Mouse (Mus musculus) limb, embryonic 12.5 days (tissue): ENCODE measurements around the gene Cib4. TPM values are rescaled to one million over a fixed set of nuclear protein-coding genes. Genes with fewer than 3 reads are reported as not detected.
A peak's percentile ranks its signal among the peaks of the same experiment; 100 is the strongest.

Experiments used
- ATAC-seq: fragments of 200-750 bp; cut with Nextera tagmentation; 2 replicates; pipeline ENCODE4 v1.8.0; 2017; ENCODE audit warnings: low read depth, moderate TSS enrichment; ENCODE audit not compliant: insufficient number of reproducible peaks, insufficient read depth, low FRiP score, low TSS enrichment
- H3K27ac ChIP-seq: fragments of 300-500 bp; sonication (generic); 2 replicates; pipeline ENCODE4 v1.5.1; 2016; ENCODE audit warnings: mild to moderate bottlenecking, moderate library complexity
- H3K27me3 ChIP-seq: fragments of 300-500 bp; sonication (generic); 2 replicates; pipeline ENCODE4 v1.6.1; 2016; ENCODE audit warnings: mild to moderate bottlenecking, moderate library complexity
- H3K36me3 ChIP-seq: fragments of 300-500 bp; sonication (generic); 2 replicates; pipeline ENCODE4 v1.6.1; 2016; ENCODE audit warnings: mild to moderate bottlenecking, moderate library complexity
- H3K4me1 ChIP-seq: fragments of 300-500 bp; sonication (generic); replicated peaks from 2 replicates; pipeline ENCODE4 v1.6.1; 2016
- H3K4me2 ChIP-seq: fragments of 300-500 bp; sonication (generic); 2 replicates; pipeline ENCODE4 v1.6.1; 2016; ENCODE audit warnings: mild to moderate bottlenecking, moderate library complexity
- H3K4me3 ChIP-seq: fragments of 300-500 bp; sonication (generic); replicated peaks from 2 replicates; pipeline ENCODE4 v1.5.1; 2016; ENCODE audit warnings: mild to moderate bottlenecking
- H3K9ac ChIP-seq: fragments of 300-500 bp; sonication (generic); replicated peaks from 2 replicates; pipeline ENCODE4 v1.6.1; 2016; ENCODE audit warnings: mild to moderate bottlenecking, moderate library complexity
- H3K9me3 ChIP-seq: fragments of 300-500 bp; sonication (generic); 2 replicates; pipeline ENCODE4 v1.6.1; 2016; ENCODE audit warnings: mild to moderate bottlenecking, moderate library complexity
- WGBS: fragments of 180-500 bp; shearing (Covaris S2); methylation state at CpG from one replicate; pipeline ENCODE4 v1.1.7; 2016; 5-methylcytosine and 5-hydroxymethylcytosine counted together
- polyA plus RNA-seq: library from polyadenylated mRNA; unstranded; fragments of >200 nt; fragmentation: Nextera tagmentation; extraction: Ambion mirVana; gene quantifications from 2 replicates; pipeline ENCODE4 v1.2.1, GENCODE M21; 2016

Gene Cib4
- polyA plus RNA-seq, 1 experiment from 2014 or later, result not detected

GRCm38 (mm10) chr5:30571820-30572219 lies 26.2 kb upstream of the Cib4 start:
- WGBS, result 71% methylated on average over 5 of the region's 5 CpGs
- H3K36me3 ChIP-seq, result no peaks in the 10 kb centered on the region
- no peak overlapping the region for H3K9ac ChIP-seq
- H3K4me2 ChIP-seq, result no peak overlapping the region
- H3K27ac ChIP-seq, result no peak overlapping the region
- H3K4me3 ChIP-seq, result no peak overlapping the region
- H3K4me1 ChIP-seq, result no peaks in the 10 kb centered on the region
- H3K27me3 ChIP-seq, result no peaks in the 10 kb centered on the region
- peaks cover 7% of the 10 kb centered on the region; the same call in 1 of the 2 replicates for H3K9me3 ChIP-seq
- no peak for ATAC-seq

GRCm38 (mm10) chr5:30568479-30568878 lies 22.8 kb upstream of the Cib4 start:
- H3K36me3 ChIP-seq, result no peaks in the 10 kb centered on the region
- no peak overlapping the region for H3K9ac ChIP-seq
- WGBS, result 88% methylated on average over 1 of the region's 1 CpGs
- H3K27ac ChIP-seq, result no peak overlapping the region
- H3K4me2 ChIP-seq, result no peak overlapping the region
- H3K27me3 ChIP-seq, result no peaks in the 10 kb centered on the region
- no peak for ATAC-seq
- no peaks in the 10 kb centered on the region for H3K9me3 ChIP-seq
- H3K4me1 ChIP-seq, result no peaks in the 10 kb centered on the region
- H3K4me3 ChIP-seq, result no peak overlapping the region

DNA sequence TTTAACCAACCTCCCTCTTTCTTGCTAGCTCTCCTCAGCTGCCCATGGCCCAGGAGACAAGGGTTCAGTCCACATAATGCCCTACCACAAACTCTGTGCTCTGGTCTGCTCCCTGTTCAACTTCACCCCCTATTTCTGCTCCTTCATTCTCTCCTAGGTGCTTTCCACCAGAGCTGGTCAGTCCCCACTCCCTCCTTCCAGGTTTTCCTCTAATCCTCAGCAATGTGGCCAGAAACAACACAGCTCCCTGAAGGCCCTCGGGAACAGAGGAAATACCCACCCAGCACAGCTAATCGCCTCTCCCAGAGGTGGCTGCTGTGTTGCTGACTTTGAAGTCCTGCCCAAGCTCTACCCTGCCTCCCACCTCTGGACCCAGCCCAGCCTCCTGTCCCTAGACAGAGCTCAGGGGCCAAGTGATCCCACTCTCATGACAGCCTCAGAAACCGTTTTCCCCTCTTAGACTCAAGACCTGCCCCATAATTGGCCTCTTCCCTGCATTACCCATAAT lies 14.4 kb upstream of the Cib4 start:
- Histone ChIP-seq H3K4me1 (peaks cover 16% of the 10 kb centered on the region), H3K9me3 (0 out of 2 replicates have a peak, but pooled peaks cover 3% of the 10 kb centered on the region), H3K4me2 (no peak overlapping the region), H3K4me3 (no peak overlapping the region), H3K27ac (no peak overlapping the region), H3K9ac (no peak overlapping the region), H3K36me3 (no peaks in the 10 kb centered on the region), H3K27me3 (no peaks in the 10 kb centered on the region)
- ATAC-seq, result no peak
- 20% methylated on average over 3 of the region's 3 CpGs for WGBS

- Histone ChIP-seq H3K27ac (no peak overlapping the region), H3K27me3 (no peaks in the 10 kb centered on the region), H3K4me1 (peaks cover 16% of the 10 kb centered on the region), H3K36me3 (no peaks in the 10 kb centered on the region), H3K9ac (no peak overlapping the region), H3K4me2 (no peak overlapping the region), H3K9me3 (0 out of 2 replicates have a peak, but pooled peaks cover 3% of the 10 kb centered on the region), H3K4me3 (no peak overlapping the region)
- no peak for ATAC-seq
- 85% methylated on average over 3 of the region's 3 CpGs for WGBS
These were observed 13.8 kb upstream of the Cib4 start for GRCm38 (mm10) chr5:30559421-30559820.

- no peaks in the 10 kb centered on the region for H3K36me3 ChIP-seq
- no peak overlapping the region for H3K4me3 ChIP-seq
- no peaks in the 10 kb centered on the region for H3K27me3 ChIP-seq
- peaks cover 16% of the 10 kb centered on the region for H3K4me1 ChIP-seq
- peak overlapping the region; percentile 54 for H3K27ac ChIP-seq
- no peak for ATAC-seq
- no peak overlapping the region for H3K4me2 ChIP-seq
- H3K9ac ChIP-seq, result no peak overlapping the region
- 29% methylated on average over 3 of the region's 3 CpGs for WGBS
- 0 out of 2 replicates have a peak, but pooled peaks cover 1% of the 10 kb centered on the region for H3K9me3 ChIP-seq
These were observed 10.6 kb upstream of the Cib4 start for GRCm38 (mm10) chr5:30556284-30556683.

- Histone ChIP-seq H3K27ac (no peak overlapping the region), H3K9me3 (no peaks in the 10 kb centered on the region), H3K9ac (no peak overlapping the region), H3K4me3 (no peak overlapping the region), H3K4me1 (peaks cover 22% of the 10 kb centered on the region), H3K36me3 (no peaks in the 10 kb centered on the region), H3K4me2 (no peak overlapping the region), H3K27me3 (no peaks in the 10 kb centered on the region)
- WGBS, result 76% methylated on average over 8 of the region's 8 CpGs
- ATAC-seq, result no peak
These were observed 9.3 kb upstream of the Cib4 start for GRCm38 (mm10) chr5:30554981-30555380.

- no peak overlapping the region for H3K9ac ChIP-seq
- WGBS, result 90% methylated on average over 13 of the region's 13 CpGs
- H3K27ac ChIP-seq, result no peak overlapping the region
- no peaks in the 10 kb centered on the region for H3K36me3 ChIP-seq
- no peak overlapping the region for H3K4me3 ChIP-seq
- peaks cover 22% of the 10 kb centered on the region for H3K4me1 ChIP-seq
- H3K9me3 ChIP-seq, result no peaks in the 10 kb centered on the region
- no peak for ATAC-seq
- no peak overlapping the region for H3K4me2 ChIP-seq
- H3K27me3 ChIP-seq, result no peaks in the 10 kb centered on the region
These were observed 8.3 kb upstream of the Cib4 start for GRCm38 (mm10) chr5:30553936-30554335.

- Histone ChIP-seq H3K4me1 (peaks cover 19% of the 10 kb centered on the region), H3K4me3 (no peak overlapping the region), H3K4me2 (no peak overlapping the region), H3K36me3 (no peaks in the 10 kb centered on the region), H3K9me3 (no peaks in the 10 kb centered on the region), H3K9ac (no peak overlapping the region), H3K27ac (no peak overlapping the region), H3K27me3 (0 out of 2 replicates have a peak, but pooled peaks cover 4% of the 10 kb centered on the region)
- WGBS, result 87% methylated on average over 6 of the region's 6 CpGs
- ATAC-seq, result no peak
These were observed 6.4 kb upstream of the Cib4 start for GRCm38 (mm10) chr5:30552006-30552405.

- H3K4me3 ChIP-seq, result no peak overlapping the region
- H3K9me3 ChIP-seq, result no peaks in the 10 kb centered on the region
- H3K27ac ChIP-seq, result no peak overlapping the region
- H3K9ac ChIP-seq, result no peak overlapping the region
- no peaks in the 10 kb centered on the region for H3K36me3 ChIP-seq
- no peak overlapping the region for H3K4me2 ChIP-seq
- peaks cover 10% of the 10 kb centered on the region for H3K4me1 ChIP-seq
- 83% methylated on average over 8 of the region's 8 CpGs for WGBS
- ATAC-seq, result no peak
- H3K27me3 ChIP-seq, result 0 out of 2 replicates have a peak, but pooled peaks cover 4% of the 10 kb centered on the region
These were observed 5.5 kb upstream of the Cib4 start for GRCm38 (mm10) chr5:30551022-30551638.

DNA sequence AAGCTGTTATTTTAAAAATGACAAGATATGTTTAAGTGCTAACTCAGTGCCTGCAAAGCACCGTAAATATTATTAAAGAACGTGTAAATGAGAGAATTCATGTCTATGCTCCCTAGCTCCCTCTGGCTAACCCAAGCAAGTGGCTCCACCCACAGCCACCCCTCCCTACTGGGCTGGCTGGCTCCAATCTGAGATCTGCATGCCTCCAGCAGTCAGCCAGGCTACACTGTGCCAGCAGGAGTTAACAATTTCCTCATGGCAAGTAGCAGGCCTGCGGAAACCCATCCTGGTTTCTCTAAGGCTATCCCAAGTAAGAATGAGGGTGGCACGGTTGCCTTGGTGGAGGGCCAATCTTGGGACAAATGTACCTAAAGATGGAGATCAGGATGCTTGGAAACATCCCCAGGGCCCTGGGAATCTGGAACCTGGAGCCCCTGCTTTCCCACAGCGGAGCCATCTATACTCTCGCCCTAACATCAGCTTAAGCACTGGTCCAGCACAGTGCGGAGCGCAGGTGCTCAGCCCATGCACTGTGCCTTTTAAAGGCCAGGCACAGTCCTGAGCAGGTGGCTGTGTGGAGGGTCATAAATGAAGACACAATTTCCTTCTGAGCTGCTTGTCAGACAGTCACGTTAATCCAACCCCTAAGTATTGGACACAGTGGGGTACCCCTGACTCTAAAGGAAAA lies 4.8 kb upstream of the Cib4 start:
- ATAC-seq, result peak; percentile 71; the same call in 1 of the 2 replicates
- WGBS, result 51% methylated on average over 9 of the region's 9 CpGs
- Histone ChIP-seq H3K4me1 (peaks cover 6% of the 10 kb centered on the region; the same call in 1 of the 2 replicates), H3K27me3 (0 out of 2 replicates have a peak, but pooled peaks cover 4% of the 10 kb centered on the region), H3K4me2 (no peak overlapping the region), H3K36me3 (no peaks in the 10 kb centered on the region), H3K9me3 (no peaks in the 10 kb centered on the region), H3K4me3 (no peak overlapping the region), H3K9ac (no peak overlapping the region), H3K27ac (no peak overlapping the region)

DNA sequence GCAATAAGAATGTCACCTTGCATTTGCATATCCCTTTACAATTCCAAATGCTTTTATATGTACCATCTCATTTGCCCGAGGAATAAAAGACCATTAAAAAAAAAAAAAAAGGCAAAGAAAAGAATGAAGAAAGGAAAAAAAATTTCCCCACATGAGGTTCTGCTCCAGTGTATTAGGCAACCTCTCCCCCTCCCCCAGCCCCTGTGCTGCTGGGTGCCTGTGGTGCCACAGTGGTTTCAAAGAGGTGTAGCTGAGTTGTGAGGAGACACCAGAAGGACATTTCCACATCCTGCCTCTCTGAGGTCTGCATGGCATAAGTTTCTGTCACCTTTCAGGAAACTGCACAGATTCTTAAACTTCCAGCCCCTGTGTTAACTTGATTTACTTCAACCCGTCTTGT lies 3.0 kb upstream of the Cib4 start:
- H3K4me1 ChIP-seq, result peaks cover 6% of the 10 kb centered on the region; the same call in 1 of the 2 replicates
- H3K4me3 ChIP-seq, result no peak overlapping the region
- no peaks in the 10 kb centered on the region for H3K36me3 ChIP-seq
- H3K27me3 ChIP-seq, result 0 out of 2 replicates have a peak, but pooled peaks cover 4% of the 10 kb centered on the region
- ATAC-seq, result no peak
- H3K9me3 ChIP-seq, result no peaks in the 10 kb centered on the region
- WGBS, result 74% methylated on average over 2 of the region's 2 CpGs
- no peak overlapping the region for H3K4me2 ChIP-seq
- no peak overlapping the region for H3K27ac ChIP-seq
- H3K9ac ChIP-seq, result no peak overlapping the region
